Mouse (Mus musculus) olfactory bulb, adult 2 months (tissue): ENCODE results near the gene Ola1. TPM values are rescaled to one million over a fixed set of nuclear protein-coding genes. Genes with fewer than 3 reads are reported as not detected.

ENCODE experiments used
- H3K27ac ChIP-seq: fragments of 200-500 bp; 2 replicates; pipeline ENCODE4 v1.5.1; 2012; ENCODE audit warnings: low read depth, low read length; ENCODE audit not compliant: insufficient read depth
- H3K4me1 ChIP-seq: fragments of 200-500 bp; 2 replicates; pipeline ENCODE4 v1.6.1; 2012; ENCODE audit warnings: low read length; ENCODE audit not compliant: control insufficient read depth, insufficient read depth
- H3K4me3 ChIP-seq: fragments of 200-500 bp; 2 replicates; pipeline ENCODE4 v1.5.1; 2012; ENCODE audit warnings: mild to moderate bottlenecking, low read depth, low read length, moderate library complexity; ENCODE audit not compliant: insufficient read depth
- CTCF ChIP-seq: fragments of 200-500 bp; IDR thresholded peaks from 2 replicates; pipeline ENCODE4 v1.5.1; 2012; ENCODE audit warnings: low read depth, mild to moderate bottlenecking, low read length, moderate library complexity; ENCODE audit not compliant: insufficient read depth
- POLR2A ChIP-seq: fragments of 200-500 bp; IDR thresholded peaks from 2 replicates; pipeline ENCODE4 v1.6.1; 2012; ENCODE audit warnings: mild to moderate bottlenecking, low read depth, low read length, moderate library complexity; ENCODE audit not compliant: insufficient read depth
- WGBS: fragments of 180-500 bp; shearing (Covaris S2); methylation state at CpG from one replicate; pipeline ENCODE4 v1.1.7; 2018; 5-methylcytosine and 5-hydroxymethylcytosine counted together
- polyA plus RNA-seq: library from polyadenylated mRNA; stranded (reverse); fragments of >200 nt; gene quantifications from 2 replicates; pipeline ENCODE4 v1.2.4, GENCODE M21; 2012; ENCODE audit warnings: low replicate concordance; ENCODE audit not compliant: missing spikeins, insufficient read depth, insufficient read length

Gene Ola1
- polyA plus RNA-seq, 1 experiment: 370 TPM

- Histone ChIP-seq H3K4me1 (no peaks in the 10 kb centered on the region), H3K27ac (no peak overlapping the region), H3K4me3 (no peak overlapping the region)
- TF ChIP-seq CTCF: no peak
- TF ChIP-seq POLR2A: no peak
- 48% methylated on average over 12 of the region's 12 CpGs for WGBS
Observed at GRCm38 (mm10) chr2:73059550-73060258, 159.0 kb downstream of the Ola1 start.

GRCm38 (mm10) chr2:73058344-73058743 lies 160.4 kb downstream of the Ola1 start:
- no peak overlapping the region for H3K27ac ChIP-seq
- TF ChIP-seq CTCF (no peak), POLR2A (no peak)
- no peak overlapping the region for H3K4me3 ChIP-seq
- no peaks in the 10 kb centered on the region for H3K4me1 ChIP-seq
- WGBS: 94% methylated on average over 1 of the region's 1 CpGs

- 86% methylated on average over 2 of the region's 2 CpGs for WGBS
- no peak overlapping the region for H3K27ac ChIP-seq
- TF ChIP-seq POLR2A (no peak), CTCF (no peak)
- no peaks in the 10 kb centered on the region for H3K4me1 ChIP-seq
- H3K4me3 ChIP-seq: no peak overlapping the region
Observed at GRCm38 (mm10) chr2:73057589-73057988, 161.1 kb downstream of the Ola1 start.

- WGBS: 83% methylated on average over 17 of the region's 17 CpGs
- Histone ChIP-seq H3K4me3 (no peak overlapping the region), H3K27ac (no peak overlapping the region), H3K4me1 (no peaks in the 10 kb centered on the region)
- no peak for TF ChIP-seq CTCF
- no peak for TF ChIP-seq POLR2A
Observed at GRCm38 (mm10) chr2:73056090-73056956, 162.4 kb downstream of the Ola1 start.

GRCm38 (mm10) chr2:73053791-73054490 lies 164.8 kb downstream of the Ola1 start:
- H3K4me1 ChIP-seq: no peaks in the 10 kb centered on the region
- WGBS: 87% methylated on average over 9 of the region's 9 CpGs
- TF ChIP-seq CTCF (no peak), POLR2A (no peak)

GRCm38 (mm10) chr2:73050401-73050800 lies 168.3 kb downstream of the Ola1 start:
- TF ChIP-seq CTCF (no peak), POLR2A (no peak)
- H3K4me1 ChIP-seq: peaks cover 9% of the 10 kb centered on the region
- no peak overlapping the region for H3K4me3 ChIP-seq
- no peak overlapping the region for H3K27ac ChIP-seq
- 94% methylated on average over 8 of the region's 8 CpGs for WGBS

More at GRCm38 (mm10) chr2:73053791-73054490, 164.8 kb downstream of the Ola1 start:
- no peak overlapping the region for H3K27ac ChIP-seq
- H3K4me3 ChIP-seq: no peak overlapping the region

GRCm38 (mm10) chr2:73049977-73050376 lies 168.7 kb downstream of the Ola1 start:
- Histone ChIP-seq H3K4me1 (peaks cover 9% of the 10 kb centered on the region), H3K27ac (no peak overlapping the region), H3K4me3 (no peak overlapping the region)
- 93% methylated on average over 4 of the region's 4 CpGs for WGBS
- TF ChIP-seq POLR2A: no peak
- TF ChIP-seq CTCF: no peak

GRCm38 (mm10) chr2:73049001-73049684 lies 169.6 kb downstream of the Ola1 start:
- H3K27ac ChIP-seq: no peak overlapping the region
- WGBS: 86% methylated on average over 6 of the region's 6 CpGs
- H3K4me1 ChIP-seq: peaks cover 9% of the 10 kb centered on the region
- no peak for TF ChIP-seq CTCF
- TF ChIP-seq POLR2A: no peak
- no peak overlapping the region for H3K4me3 ChIP-seq
